In genomic region chr3:65904711-65905110, GRCm38 (mm10) we compare ENCODE assay signal across 11 mouse cellular contexts. TPM values are rescaled to one million over a fixed set of nuclear protein-coding genes. Genes with fewer than 3 reads are reported as not detected.
DNase-seq lines count a peak whose midpoint lies in the region; ATAC-seq and TF ChIP-seq lines count a peak whose summit lies in the region.
"Had no signal": no experiment of that assay in that cellular context is flagged by ENCODE, and none has a peak within 500 bp of the region (broad histone marks: within the 10 kb centered on the region; RNA-seq: fewer than 3 reads in every experiment).

No protein-coding gene starts in this region.

- no peak for TF ChIP-seq CTCF in layer of hippocampus, adult 2 months (conservative IDR thresholded peaks at IDR 0.05)

- H3K4me3 ChIP-seq in layer of hippocampus, adult 2 months = no peak overlapping the region
- H3K4me3 ChIP-seq in embryonic facial prominence, embryonic 12.5 days = no peak overlapping the region

- 11% methylated on average over 6 of the region's 6 CpGs for WGBS in embryonic facial prominence, embryonic 12.5 days

- 0 out of 2 replicates have a peak overlapping the region, but pooled peaks have one; percentile 18 for H3K27ac ChIP-seq in layer of hippocampus, adult 2 months
- H3K27ac ChIP-seq in embryonic facial prominence, embryonic 12.5 days = peak overlapping the region; percentile 65; the same call in 1 of the 2 replicates

- intact Hi-C loops in gastrocnemius, postnatal 36 days (cut with DNase I) = no loop called here

- H3K9me3 ChIP-seq in embryonic facial prominence, embryonic 12.5 days = no peaks in the 10 kb centered on the region
- H3K9me3 ChIP-seq: G1E had no signal

- no peak for ATAC-seq in embryonic facial prominence, embryonic 12.5 days (ENCODE audit: insufficient number of reproducible peaks, insufficient read depth, low FRiP score, low TSS enrichment)

- peak overlapping the region; percentile 12; the same call in 1 of the 2 replicates for H3K4me2 ChIP-seq in embryonic facial prominence, embryonic 12.5 days (replicated peaks)

- peaks cover 15% of the 10 kb centered on the region for H3K4me1 ChIP-seq in embryonic facial prominence, embryonic 12.5 days

- DNase-seq in layer of hippocampus, adult 2 months (ENCODE audit: low spot score in 2 of 2) = no peak
- DNase-seq in layer of hippocampus, adult 9-10 months (ENCODE audit: low spot score) = no peak
- DNase-seq in Muller cell, postnatal 12 days (ENCODE audit: inconsistent ontology term) = peak; percentile 31
- DNase-seq in heart, postnatal 4 days = peak; percentile 47
- DNase-seq in thymus, postnatal 10 days (ENCODE audit: low spot score in 2 of 2) = no peak
- no peak for DNase-seq in gastrocnemius, postnatal 36 days
- no peak for DNase-seq in layer of hippocampus, postnatal 25 days (ENCODE audit: extremely low spot score in 1 of 2, low spot score in 1 of 2)
- DNase-seq: cerebellum, adult 11 months; right cerebral cortex, adult 18-20 months had no signal

- no peaks in the 10 kb centered on the region for H3K27me3 ChIP-seq in embryonic facial prominence, embryonic 12.5 days

- no peaks in the 10 kb centered on the region for H3K36me3 ChIP-seq in embryonic facial prominence, embryonic 12.5 days
- H3K36me3 ChIP-seq: G1E had no signal

- no peak overlapping the region for H3K9ac ChIP-seq in embryonic facial prominence, embryonic 12.5 days

RNA-seq across cellular contexts. Expression of gene Ccnl1, which starts 53.3 kb away (rescaled TPM):
- total RNA-seq in layer of hippocampus, adult 2 months (2021) = 10 to 100 TPM; 66.2 to 66.8 TPM
- 128 and 129 TPM in 2 replicates for polyA plus RNA-seq in embryonic facial prominence, embryonic 12.5 days (2016; fragmentation: Nextera tagmentation; extraction: Ambion mirVana)
- total RNA-seq in heart, postnatal 4 days (2021) = 10 to 100 TPM; 43.3 to 49.6 TPM
- total RNA-seq in gastrocnemius, postnatal 36 days (2021) = 10 to 100 TPM; 11.6 to 19.3 TPM
- 10 to 100 TPM; 50.5 to 61.3 TPM for total RNA-seq in layer of hippocampus, postnatal 25 days (2021)

Comparison
In these comparisons a context has a peak if more than half of its experiments do, and no peak if none do; other contexts are left out.
1. DNase-seq: peak in Muller cell, postnatal 12 days (single experiment) and heart, postnatal 4 days (single experiment); none in layer of hippocampus, adult 2 months (0 of 2), layer of hippocampus, adult 9-10 months (single experiment), thymus, postnatal 10 days (0 of 2), gastrocnemius, postnatal 36 days (0 of 2) and layer of hippocampus, postnatal 25 days (0 of 2).